Mouse (Mus musculus) induced T-regulatory cell, adult 2 months (primary cell): ENCODE data around the gene Tmem238.

Source experiments
- DNase-seq: peaks from one replicate; pipeline ENCODE4 v3.0.0-alpha.2; 2012; ENCODE audit warnings: low read depth

Tmem238 gene

DNA sequence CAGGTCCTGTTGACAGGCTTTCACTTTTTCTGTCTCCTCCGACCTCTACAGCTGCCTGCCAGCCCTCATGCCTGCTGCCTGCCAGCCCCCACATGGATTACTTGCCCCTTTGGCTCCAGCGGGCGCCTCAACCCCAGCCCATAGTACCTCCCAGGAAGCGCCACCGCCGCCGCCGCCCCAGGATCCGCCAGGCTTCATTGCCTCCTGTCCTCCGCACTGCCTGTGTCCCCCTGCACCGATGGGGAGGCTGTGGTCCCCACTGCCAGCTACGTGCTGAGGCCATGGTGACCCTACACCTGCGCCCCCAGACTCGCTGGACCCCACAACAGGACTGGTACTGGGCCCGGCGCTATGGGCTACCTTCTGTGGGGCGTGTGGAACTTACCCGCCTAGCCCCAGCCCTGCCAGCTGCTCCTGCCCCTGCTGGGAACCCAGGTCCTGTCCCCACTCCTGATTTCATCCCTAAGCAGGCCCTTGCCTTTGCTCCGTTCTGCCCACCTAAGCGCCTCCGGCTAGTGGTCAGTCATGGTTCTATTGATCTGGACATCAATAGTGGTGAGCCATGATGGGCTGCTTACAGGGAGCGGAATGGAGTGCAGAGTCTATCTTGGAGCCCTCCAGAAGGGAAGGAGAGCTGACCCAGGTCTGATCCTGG is 43.0 kb downstream of the Tmem238 start:
- DNase-seq = no peak

DNA sequence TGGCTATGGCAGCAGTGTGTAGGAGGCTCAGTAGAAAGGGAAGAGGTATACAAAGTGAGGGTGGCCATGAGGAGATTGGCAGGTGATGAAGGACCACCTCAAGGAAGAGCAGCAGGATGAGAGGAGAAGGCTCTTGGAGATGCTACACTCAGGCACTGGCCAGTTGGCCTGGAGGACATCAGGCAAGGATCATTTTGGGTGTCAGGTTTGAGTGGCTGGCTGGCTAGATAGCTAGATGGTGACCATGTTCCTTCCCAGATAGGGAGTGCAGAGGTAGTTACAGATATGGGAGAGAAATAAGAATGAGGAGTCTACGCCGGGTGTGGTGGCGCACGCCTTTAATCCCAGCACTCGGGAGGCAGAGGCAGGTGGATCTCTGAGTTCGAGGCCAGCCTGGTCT is 44.6 kb downstream of the Tmem238 start:
- no peak for DNase-seq

DNA sequence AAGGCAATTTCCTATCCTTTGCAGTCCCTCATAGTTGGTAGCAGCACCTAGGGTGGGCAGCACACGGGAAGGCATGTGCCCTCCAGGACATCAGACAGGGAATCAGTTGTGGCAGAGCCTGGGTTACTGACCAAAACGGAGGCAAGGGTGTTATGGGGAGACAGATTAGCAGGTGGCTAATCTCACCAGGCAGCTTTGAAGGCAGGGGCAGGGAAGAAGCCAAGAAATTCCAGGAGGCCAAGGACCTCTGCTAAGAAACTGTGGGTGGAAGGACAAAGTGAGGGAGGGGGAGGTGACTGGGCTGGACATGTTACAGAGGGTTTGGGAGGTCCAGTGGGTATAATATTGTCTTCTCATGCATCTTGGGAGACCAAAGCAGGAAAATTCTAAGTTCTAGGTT is 46.1 kb downstream of the Tmem238 start:
- no peak for DNase-seq

DNA sequence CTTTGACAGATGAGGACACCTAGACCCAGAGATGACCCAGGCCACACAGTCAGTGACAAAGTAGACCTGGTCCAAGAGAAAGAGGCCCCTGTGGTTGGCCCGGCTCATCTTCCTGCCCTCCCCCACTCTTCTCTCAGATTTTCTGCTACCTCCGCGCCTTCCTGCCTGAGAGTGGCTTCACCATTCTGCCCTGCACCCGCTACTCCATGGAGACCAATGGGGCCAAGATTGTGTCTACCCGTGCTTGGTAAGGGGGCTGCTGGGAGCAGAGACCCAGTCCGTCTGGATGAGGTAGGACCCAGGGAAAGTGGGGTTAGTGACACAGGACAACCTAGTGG is 47.0 kb downstream of the Tmem238 start:
- DNase-seq = no peak

DNA sequence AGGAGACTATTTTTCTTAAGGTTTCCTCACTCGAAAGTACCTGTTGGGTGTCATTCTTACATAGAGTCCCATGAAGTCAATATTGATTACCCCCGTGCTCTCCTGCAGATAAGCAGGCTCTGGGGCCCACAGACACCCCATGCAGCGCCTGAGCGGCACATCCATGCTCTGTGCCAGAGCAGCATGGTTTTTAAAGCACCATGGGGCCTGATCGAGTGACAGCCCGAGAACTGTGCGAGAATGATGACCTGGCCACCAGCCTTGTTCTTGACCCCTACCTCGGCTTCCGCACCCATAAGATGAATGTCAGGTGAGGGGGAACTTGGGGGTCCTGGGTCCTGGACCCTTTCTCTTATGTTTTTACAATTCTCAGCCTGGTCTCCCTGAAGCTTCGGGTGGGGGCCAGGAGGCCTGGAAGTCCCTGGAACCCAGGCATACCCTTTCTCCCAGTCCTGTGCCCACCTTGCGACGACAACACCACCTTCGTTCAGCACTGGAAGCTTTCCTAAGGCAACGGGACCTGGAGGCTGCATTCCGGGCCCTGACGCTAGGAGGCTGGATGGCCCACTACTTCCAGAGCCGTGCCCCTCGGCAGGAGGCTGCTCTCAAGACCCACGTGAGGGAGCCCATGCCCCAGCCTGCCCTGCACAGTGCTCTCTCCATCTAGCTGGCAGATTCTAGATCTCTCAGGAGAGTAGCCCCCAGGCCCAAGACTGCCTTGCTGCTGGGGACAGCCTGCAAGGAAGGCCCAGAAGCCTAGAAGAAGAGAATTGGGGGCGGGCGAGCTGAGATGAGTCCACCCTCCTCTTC is 47.6 kb downstream of the Tmem238 start:
- DNase-seq = no peak

DNA sequence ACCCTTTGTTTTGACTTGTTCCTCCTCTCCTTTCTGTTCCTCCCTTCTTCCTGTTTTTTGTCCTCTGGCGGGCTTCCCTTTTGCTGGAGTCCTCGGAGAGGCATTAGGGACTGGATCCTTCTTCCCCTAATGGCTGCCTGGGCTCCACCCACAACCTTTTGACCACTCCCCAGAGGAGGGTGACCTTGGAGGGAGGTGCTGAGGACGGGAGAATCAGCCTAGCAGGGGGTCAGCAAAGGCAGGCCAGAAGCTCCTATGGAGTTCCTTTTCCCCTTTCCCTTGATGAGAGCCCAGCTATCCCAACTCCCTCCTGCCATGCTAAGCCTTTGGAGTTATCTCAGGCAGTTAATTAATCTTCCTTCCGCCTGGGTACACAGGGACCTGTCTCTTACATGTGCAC is 48.3 kb downstream of the Tmem238 start:
- DNase-seq = peak; percentile 54

DNA sequence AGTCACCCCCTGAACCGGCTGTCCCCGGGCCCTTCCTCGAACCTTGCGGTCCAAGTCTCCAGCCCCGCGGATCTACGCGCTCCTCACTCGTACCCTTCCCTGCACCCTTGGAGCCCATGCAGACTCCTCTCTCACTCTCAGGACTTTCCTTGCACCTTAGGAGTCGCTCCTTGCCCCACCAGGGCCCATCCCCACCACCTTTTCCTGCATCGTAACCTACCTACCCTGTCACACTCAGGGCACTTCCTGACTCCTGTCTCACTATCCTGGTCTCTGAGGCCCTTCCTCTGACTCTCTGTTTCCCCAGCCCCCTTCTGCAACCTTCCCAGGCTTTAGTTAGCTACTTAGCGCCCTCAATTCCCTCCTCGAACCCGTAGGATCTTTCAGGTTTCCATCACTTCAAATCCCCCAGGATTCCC is 49.1 kb downstream of the Tmem238 start:
- no peak for DNase-seq

DNA sequence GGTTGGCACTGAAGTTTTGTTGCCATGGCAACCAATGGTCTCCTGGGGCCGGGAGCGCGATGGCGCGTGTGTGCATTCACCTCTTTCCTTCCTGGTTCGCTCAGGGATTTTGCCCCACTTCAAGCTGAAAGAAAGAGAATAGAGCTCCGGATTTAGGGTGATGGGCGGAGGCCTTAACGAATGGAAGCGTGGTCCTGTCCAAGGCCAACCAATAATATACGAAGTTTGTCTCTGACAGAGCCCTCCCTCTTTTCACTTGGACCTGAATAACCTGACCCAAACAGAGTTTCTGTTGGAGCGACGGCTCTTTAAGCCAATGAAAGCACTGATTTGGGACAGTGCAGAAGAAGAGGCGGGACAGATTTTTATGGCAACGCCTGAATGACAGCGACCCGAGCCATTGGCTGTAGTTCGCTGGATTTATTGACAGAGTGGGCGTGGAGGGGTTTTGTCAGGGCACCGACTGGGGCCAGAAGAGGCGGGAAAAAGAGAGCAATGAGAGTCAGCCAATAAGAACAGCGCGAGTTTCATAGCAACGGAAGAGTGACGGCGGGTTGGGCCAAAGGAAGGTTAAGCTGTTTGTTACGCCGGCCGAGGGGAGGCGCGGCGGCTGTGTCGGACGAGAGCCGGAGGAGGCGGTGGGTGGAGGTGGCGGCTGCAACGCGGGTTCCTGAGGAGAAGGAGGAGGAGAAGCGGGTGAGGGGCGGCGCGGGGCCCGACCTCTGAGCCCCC is 49.7 kb downstream of the Tmem238 start, which contains the start of gene Kmt5c:
Gene Kmt5c, plus strand, starts transcription at position 572 of the 732 bp plus-strand sequence.
- DNase-seq = peak; percentile 99

DNA sequence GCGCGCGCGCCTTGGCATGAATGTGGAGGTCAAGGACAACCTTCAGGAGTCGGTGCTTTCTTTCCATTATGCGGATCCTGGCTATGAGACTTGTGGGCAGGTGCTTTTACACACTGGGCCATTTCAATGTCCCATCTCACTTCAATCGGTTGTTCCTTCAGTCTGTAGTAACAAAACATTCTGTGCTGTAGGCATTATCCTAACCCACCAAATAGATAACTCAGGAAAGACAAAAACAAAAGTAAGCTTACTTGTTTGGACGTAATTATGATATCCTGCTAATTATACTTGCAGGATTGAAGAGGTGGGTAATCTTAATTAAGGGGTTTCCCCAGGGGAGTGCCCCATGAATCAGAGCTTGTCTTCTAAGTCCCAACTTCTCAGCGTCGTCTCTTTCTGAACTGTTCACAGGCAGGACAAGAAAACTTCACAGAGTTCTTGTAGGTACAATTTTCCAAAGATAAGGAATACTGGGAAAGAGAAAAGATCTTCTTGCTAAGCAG is 50.4 kb downstream of the Tmem238 start:
- DNase-seq = no peak
